Mouse (Mus musculus) C2C12 (cell line): ENCODE data around the gene Gas2l3. TPM values are rescaled to one million over a fixed set of nuclear protein-coding genes. Genes with fewer than 3 reads are reported as not detected.

Experiments used
- H3K27me3 ChIP-seq: one replicate; pipeline ENCODE4 v1.6.1; 2011; ENCODE audit not compliant: control insufficient read depth, insufficient read depth, insufficient read length
- H3K36me3 ChIP-seq: one replicate; pipeline ENCODE4 v1.6.1; 2011; ENCODE audit not compliant: control insufficient read depth, insufficient read depth
- H3K4me3 ChIP-seq: one replicate; pipeline ENCODE4 v1.5.1; 2011; ENCODE audit warnings: mild to moderate bottlenecking, control low read depth; ENCODE audit not compliant: poor library complexity, insufficient read depth, severe bottlenecking
- H3K79me2 ChIP-seq: one replicate; pipeline ENCODE4 v1.6.1; 2011; ENCODE audit not compliant: control insufficient read depth, insufficient read depth
- H3K79me3 ChIP-seq: one replicate; pipeline ENCODE4 v1.6.1; 2011; ENCODE audit warnings: low read depth, control low read depth
- H3ac ChIP-seq: one replicate; pipeline ENCODE3; 2011; ENCODE audit warnings: low read depth; ENCODE audit not compliant: control insufficient read depth, insufficient read length
- CEBPB ChIP-seq: IDR thresholded peaks from one replicate; pipeline ENCODE4 v1.6.1; 2011; ENCODE audit warnings: low read depth, mild to moderate bottlenecking, control low read depth, moderate library complexity
- CTCF ChIP-seq: IDR thresholded peaks from one replicate; pipeline ENCODE4 v1.5.1; 2011; ENCODE audit not compliant: control insufficient read depth, insufficient read depth, insufficient read length
- FOSL1 ChIP-seq: IDR thresholded peaks from one replicate; pipeline ENCODE4 v1.8.0; 2011; ENCODE audit warnings: mild to moderate bottlenecking, low read length; ENCODE audit not compliant: poor library complexity, insufficient read depth, severe bottlenecking
- MAX ChIP-seq: IDR thresholded peaks from one replicate; pipeline ENCODE4 v1.6.1; 2011; ENCODE audit warnings: mild to moderate bottlenecking, control low read depth
- MYOD1 ChIP-seq: IDR thresholded peaks from one replicate; pipeline ENCODE4 v1.6.1; 2011; ENCODE audit warnings: low read depth; ENCODE audit not compliant: control insufficient read depth, insufficient read length
- MYOG ChIP-seq: IDR thresholded peaks from one replicate; pipeline ENCODE4 v1.6.1; 2011; ENCODE audit not compliant: control insufficient read depth, insufficient read length; ENCODE audit errors: extremely low read depth
- USF1 ChIP-seq: IDR thresholded peaks from one replicate; pipeline ENCODE4 v1.6.1; 2011; ENCODE audit warnings: low read depth, mild to moderate bottlenecking, control low read depth, moderate library complexity
- polyA plus RNA-seq: library from polyadenylated mRNA; unstranded; fragments of >200 nt; fragmentation: generic; extraction: Trizol; gene quantifications from one replicate; pipeline ENCODE4 v1.2.1, GENCODE M21; 2012; ENCODE audit warnings: missing spikeins

The Gas2l3 gene
- polyA plus RNA-seq, 1 experiment, result 4.4 TPM

- Histone ChIP-seq H3K79me2 (no peaks in the 10 kb centered on the region), H3K27me3 (no peaks in the 10 kb centered on the region), H3ac (no peak overlapping the region), H3K4me3 (no peak overlapping the region), H3K36me3 (no peaks in the 10 kb centered on the region), H3K79me3 (no peaks in the 10 kb centered on the region)
- no peak for TF ChIP-seq CEBPB
- TF ChIP-seq MYOG, result no peak
These were observed 40.2 kb upstream of the Gas2l3 start for GRCm38 (mm10) chr10:89483812-89484602.

- Histone ChIP-seq H3ac (no peak overlapping the region), H3K4me3 (no peak overlapping the region), H3K79me3 (no peaks in the 10 kb centered on the region), H3K79me2 (no peaks in the 10 kb centered on the region), H3K36me3 (no peaks in the 10 kb centered on the region), H3K27me3 (no peaks in the 10 kb centered on the region)
- TF ChIP-seq CTCF (no peak), MYOD1 (no peak), FOSL1 (no peak), MYOG (no peak), CEBPB (no peak), USF1 (no peak), MAX (no peak)
These were observed 39.3 kb upstream of the Gas2l3 start for GRCm38 (mm10) chr10:89483113-89483512.

GRCm38 (mm10) chr10:89482142-89482681 lies 38.4 kb upstream of the Gas2l3 start:
- Histone ChIP-seq H3K79me2 (no peaks in the 10 kb centered on the region), H3K4me3 (no peak overlapping the region), H3K79me3 (no peaks in the 10 kb centered on the region), H3K36me3 (no peaks in the 10 kb centered on the region), H3K27me3 (no peaks in the 10 kb centered on the region), H3ac (no peak overlapping the region)
- no peak for TF ChIP-seq CEBPB
- TF ChIP-seq USF1, result no peak
- TF ChIP-seq MYOG, result no peak
- no peak for TF ChIP-seq MAX
- no peak for TF ChIP-seq FOSL1
- no peak for TF ChIP-seq CTCF
- TF ChIP-seq MYOD1, result no peak

- Histone ChIP-seq H3K4me3 (no peak overlapping the region), H3K36me3 (no peaks in the 10 kb centered on the region), H3K27me3 (no peaks in the 10 kb centered on the region), H3K79me3 (no peaks in the 10 kb centered on the region), H3ac (no peak overlapping the region), H3K79me2 (no peaks in the 10 kb centered on the region)
- no peak for TF ChIP-seq FOSL1
- no peak for TF ChIP-seq USF1
- TF ChIP-seq CEBPB, result no peak
- no peak for TF ChIP-seq MYOD1
- TF ChIP-seq CTCF, result no peak
- no peak for TF ChIP-seq MAX
- TF ChIP-seq MYOG, result no peak
These were observed 37.9 kb upstream of the Gas2l3 start for GRCm38 (mm10) chr10:89481638-89482037.

- H3K79me2 ChIP-seq, result no peaks in the 10 kb centered on the region
- no peak overlapping the region for H3K4me3 ChIP-seq
- no peaks in the 10 kb centered on the region for H3K79me3 ChIP-seq
- no peaks in the 10 kb centered on the region for H3K27me3 ChIP-seq
- no peak overlapping the region for H3ac ChIP-seq
- no peaks in the 10 kb centered on the region for H3K36me3 ChIP-seq
- TF ChIP-seq MYOG (no peak), FOSL1 (no peak), USF1 (no peak), MYOD1 (no peak), MAX (no peak), CTCF (no peak), CEBPB (no peak)
These were observed 35.0 kb upstream of the Gas2l3 start for GRCm38 (mm10) chr10:89478766-89479165.
